Mouse (Mus musculus) MEL (cell line): ENCODE measurements around the gene Hectd4. TPM values are rescaled to one million over a fixed set of nuclear protein-coding genes. Genes with fewer than 3 reads are reported as not detected.
A peak's percentile ranks its signal among the peaks of the same experiment; 100 is the strongest.

ENCODE experiments used
- DNase-seq: peaks from one replicate; pipeline ENCODE4 v3.0.0; 2011; ENCODE audit warnings: low read depth, low spot score
- H3K27ac ChIP-seq: 2 replicates; pipeline ENCODE4 v1.5.1; 2012; ENCODE audit warnings: low read depth, mild to moderate bottlenecking, control low read depth, low read length, moderate library complexity; ENCODE audit not compliant: control insufficient read depth
- H3K27me3 ChIP-seq, 2 experiments: fragments of 150-350 bp in 1 of 2; sonication (generic) in 1 of 2; 2 replicates each; pipeline ENCODE4 v1.6.1; 2012; ENCODE audit warnings: low read length in 2 of 2, mild to moderate bottlenecking in 2 of 2, improper control_type of control experiment in 1 of 2, moderate library complexity in 1 of 2; ENCODE audit not compliant: insufficient read depth in 2 of 2, control insufficient read depth in 1 of 2
- H3K36me3 ChIP-seq, 2 experiments: 2 replicates each; pipeline ENCODE4 v1.6.1; 2012 to 2014; ENCODE audit warnings: low read length in 2 of 2, improper control_type of control experiment in 1 of 2, inconsistent platforms in 1 of 2, mild to moderate bottlenecking in 1 of 2; ENCODE audit not compliant: insufficient read depth in 2 of 2, control insufficient read depth in 1 of 2
- H3K4me1 ChIP-seq, 2 experiments: fragments of 150-350 bp in 1 of 2; sonication (generic) in 1 of 2; 2 replicates each; pipeline ENCODE4 v1.6.1; 2012; ENCODE audit warnings: low read length in 2 of 2, improper control_type of control experiment in 1 of 2, mild to moderate bottlenecking in 1 of 2; ENCODE audit not compliant: insufficient read depth in 2 of 2, control insufficient read depth in 1 of 2
- H3K4me3 ChIP-seq, 2 experiments: fragments of 150-350 bp in 1 of 2; sonication (generic) in 1 of 2; 2 replicates each; pipeline ENCODE4 v1.5.1; 2012; ENCODE audit warnings: low read depth in 2 of 2, low read length in 2 of 2, mild to moderate bottlenecking in 2 of 2, moderate library complexity in 2 of 2, control low read depth in 1 of 2, improper control_type of control experiment in 1 of 2; ENCODE audit not compliant: control insufficient read depth in 1 of 2, insufficient read depth in 1 of 2
- H3K79me2 ChIP-seq: 2 replicates; pipeline ENCODE4 v1.6.1; 2012; ENCODE audit warnings: mild to moderate bottlenecking, low read length, moderate library complexity; ENCODE audit not compliant: control insufficient read depth, poor library complexity, insufficient read depth
- H3K9ac ChIP-seq: 2 replicates; pipeline ENCODE4 v1.6.1; 2012; ENCODE audit warnings: low read depth, mild to moderate bottlenecking, control low read depth, low read length, moderate library complexity; ENCODE audit not compliant: control insufficient read depth, poor library complexity, severe bottlenecking
- H3K9me3 ChIP-seq: fragments of 150-350 bp; sonication (generic); replicated peaks from 2 replicates; pipeline ENCODE4 v1.6.1; 2012; ENCODE audit warnings: mild to moderate bottlenecking, low read length, improper control_type of control experiment, moderate library complexity; ENCODE audit not compliant: insufficient read depth
- BHLHE40 ChIP-seq: IDR thresholded peaks from 2 replicates; pipeline ENCODE4 v1.6.1; 2012; ENCODE audit warnings: low read depth, mild to moderate bottlenecking, inconsistent platforms, low read length, improper control_type of control experiment, borderline replicate concordance
- CHD1 ChIP-seq: IDR thresholded peaks from 2 replicates; pipeline ENCODE4 v1.6.1; 2012; ENCODE audit warnings: low read depth, mild to moderate bottlenecking, inconsistent platforms, low read length, improper control_type of control experiment
- CHD2 ChIP-seq: IDR thresholded peaks from 2 replicates; pipeline ENCODE4 v1.6.1; 2011; ENCODE audit warnings: low read length, improper control_type of control experiment
- CTCF ChIP-seq, 3 experiments: IDR thresholded peaks in 2 of 3; conservative IDR thresholded peaks in 1 of 3; 2 replicates each; pipeline ENCODE4 v1.5.1; 2011 to 2012; ENCODE audit warnings: low read length in 3 of 3, low read depth in 2 of 3, mild to moderate bottlenecking in 2 of 3, improper control_type of control experiment in 1 of 3, inconsistent platforms in 1 of 3, mixed read lengths in 1 of 3, moderate library complexity in 1 of 3; ENCODE audit not compliant: control insufficient read depth in 1 of 3, insufficient read depth in 1 of 3, poor library complexity in 1 of 3, severe bottlenecking in 1 of 3
- E2F4 ChIP-seq: IDR thresholded peaks from 2 replicates; pipeline ENCODE4 v1.6.1; 2011; ENCODE audit warnings: low read depth, low read length, improper control_type of control experiment, borderline replicate concordance
- ELF1 ChIP-seq: IDR thresholded peaks from 2 replicates; pipeline ENCODE4 v1.6.1; 2014; ENCODE audit warnings: low read depth, mild to moderate bottlenecking, inconsistent platforms, low read length, improper control_type of control experiment, moderate library complexity
- EP300 ChIP-seq, 2 experiments: IDR thresholded peaks; 2 replicates each; pipeline ENCODE4 v1.6.1; 2011; ENCODE audit warnings: improper control_type of control experiment in 2 of 2, low read length in 2 of 2, low read depth in 1 of 2, mild to moderate bottlenecking in 1 of 2
- ETS1 ChIP-seq: IDR thresholded peaks from 2 replicates; pipeline ENCODE4 v1.6.1; 2012; ENCODE audit warnings: low read depth, mild to moderate bottlenecking, inconsistent platforms, low read length, improper control_type of control experiment, moderate library complexity
- GABPA ChIP-seq: IDR thresholded peaks from 2 replicates; pipeline ENCODE4 v1.6.1; 2012; ENCODE audit warnings: low read depth, mild to moderate bottlenecking, inconsistent platforms, low read length, improper control_type of control experiment, moderate library complexity
- GATA1 ChIP-seq: IDR thresholded peaks from 2 replicates; pipeline ENCODE4 v1.6.1; 2011; ENCODE audit warnings: low read depth, low read length, improper control_type of control experiment
- HCFC1 ChIP-seq: IDR thresholded peaks from 2 replicates; pipeline ENCODE4 v1.6.1; 2012; ENCODE audit warnings: low read depth, mild to moderate bottlenecking, inconsistent platforms, low read length, improper control_type of control experiment, moderate library complexity
- JUND ChIP-seq: IDR thresholded peaks from 2 replicates; pipeline ENCODE4 v1.6.1; 2011; ENCODE audit warnings: low read depth, mild to moderate bottlenecking, improper control_type of control experiment, low read length
- KAT2A ChIP-seq: conservative IDR thresholded peaks from 2 replicates; pipeline ENCODE4 v1.6.1; 2012; ENCODE audit warnings: low read depth, low read length, improper control_type of control experiment, inconsistent platforms
- MAFK ChIP-seq: IDR thresholded peaks from 2 replicates; pipeline ENCODE4 v1.6.1; 2011; ENCODE audit warnings: low read depth, mild to moderate bottlenecking, low read length, improper control_type of control experiment, borderline replicate concordance
- MAX ChIP-seq: IDR thresholded peaks from 2 replicates; pipeline ENCODE4 v1.6.1; 2011; ENCODE audit warnings: low read length, improper control_type of control experiment
- MAZ ChIP-seq: IDR thresholded peaks from 2 replicates; pipeline ENCODE4 v1.6.1; 2012; ENCODE audit warnings: low read depth, mild to moderate bottlenecking, inconsistent platforms, low read length, improper control_type of control experiment
- MXI1 ChIP-seq: IDR thresholded peaks from 2 replicates; pipeline ENCODE4 v1.6.1; 2011; ENCODE audit warnings: mild to moderate bottlenecking, low read depth, low read length, improper control_type of control experiment
- MYB ChIP-seq: IDR thresholded peaks from 2 replicates; pipeline ENCODE4 v1.6.1; 2011; ENCODE audit warnings: mild to moderate bottlenecking, low read depth, low read length, improper control_type of control experiment
- MYC ChIP-seq: IDR thresholded peaks from 2 replicates; pipeline ENCODE4 v1.6.1; 2011; ENCODE audit warnings: low read depth, mild to moderate bottlenecking, low read length, improper control_type of control experiment, moderate library complexity
- NRF1 ChIP-seq: IDR thresholded peaks from 2 replicates; pipeline ENCODE4 v1.6.1; 2014; ENCODE audit warnings: low read depth, mild to moderate bottlenecking, inconsistent platforms, low read length, improper control_type of control experiment, moderate library complexity; ENCODE audit not compliant: poor library complexity, insufficient read depth, severe bottlenecking
- POLR2A ChIP-seq, 2 experiments: IDR thresholded peaks; 2 replicates each; pipeline ENCODE4 v1.6.1; 2011 to 2012; ENCODE audit warnings: low read length in 2 of 2, mild to moderate bottlenecking in 2 of 2, control low read depth in 1 of 2, improper control_type of control experiment in 1 of 2, low read depth in 1 of 2, moderate library complexity in 1 of 2; ENCODE audit not compliant: control insufficient read depth in 1 of 2, insufficient read depth in 1 of 2, poor library complexity in 1 of 2
- POLR2AphosphoS5 ChIP-seq: IDR thresholded peaks from 2 replicates; pipeline ENCODE4 v1.6.1; 2012; ENCODE audit warnings: low read depth, borderline replicate concordance, mild to moderate bottlenecking, inconsistent platforms, low read length, moderate library complexity, mixed read lengths
- RAD21 ChIP-seq: IDR thresholded peaks from 2 replicates; pipeline ENCODE4 v1.6.1; 2011; ENCODE audit warnings: mild to moderate bottlenecking, low read depth, low read length, improper control_type of control experiment
- RCOR1 ChIP-seq: IDR thresholded peaks from 2 replicates; pipeline ENCODE4 v1.6.1; 2012; ENCODE audit warnings: low read depth, mild to moderate bottlenecking, inconsistent platforms, low read length, improper control_type of control experiment
- SIN3A ChIP-seq: IDR thresholded peaks from 2 replicates; pipeline ENCODE4 v1.6.1; 2012; ENCODE audit warnings: low read length, improper control_type of control experiment, inconsistent platforms
- SMC3 ChIP-seq: IDR thresholded peaks from 2 replicates; pipeline ENCODE4 v1.6.1; 2011; ENCODE audit warnings: low read depth, low read length, improper control_type of control experiment
- TAL1 ChIP-seq: IDR thresholded peaks from 2 replicates; pipeline ENCODE4 v1.6.1; 2012; ENCODE audit warnings: mild to moderate bottlenecking, inconsistent platforms, low read length, moderate library complexity, mixed read lengths
- TBP ChIP-seq: IDR thresholded peaks from 2 replicates; pipeline ENCODE4 v1.8.0; 2011; ENCODE audit warnings: low read depth, low read length, improper control_type of control experiment
- TCF12 ChIP-seq: IDR thresholded peaks from 2 replicates; pipeline ENCODE4 v1.6.1; 2014; ENCODE audit warnings: low read depth, mild to moderate bottlenecking, inconsistent platforms, low read length, improper control_type of control experiment, moderate library complexity
- UBTF ChIP-seq: IDR thresholded peaks from 2 replicates; pipeline ENCODE4 v1.6.1; 2012; ENCODE audit warnings: low read depth, mild to moderate bottlenecking, inconsistent platforms, low read length, improper control_type of control experiment, moderate library complexity, borderline replicate concordance; ENCODE audit not compliant: insufficient read depth
- USF1 ChIP-seq: IDR thresholded peaks from 2 replicates; pipeline ENCODE4 v1.6.1; 2014; ENCODE audit warnings: low read depth, mild to moderate bottlenecking, inconsistent platforms, low read length, improper control_type of control experiment, moderate library complexity
- USF2 ChIP-seq, 2 experiments: IDR thresholded peaks; 2 replicates each; pipeline ENCODE4 v1.6.1; 2011 to 2012; ENCODE audit warnings: improper control_type of control experiment in 2 of 2, low read length in 2 of 2, borderline replicate concordance in 1 of 2, inconsistent platforms in 1 of 2, low read depth in 1 of 2, mild to moderate bottlenecking in 1 of 2; ENCODE audit not compliant: insufficient read depth in 1 of 2
- ZKSCAN1 ChIP-seq: IDR thresholded peaks from 2 replicates; pipeline ENCODE4 v1.6.1; 2012; ENCODE audit warnings: low read depth, mild to moderate bottlenecking, inconsistent platforms, low read length, improper control_type of control experiment, moderate library complexity
- ZMIZ1 ChIP-seq: IDR thresholded peaks from 2 replicates; pipeline ENCODE4 v1.6.1; 2012; ENCODE audit warnings: low read depth, mild to moderate bottlenecking, inconsistent platforms, low read length, improper control_type of control experiment, moderate library complexity
- ZNF384 ChIP-seq: IDR thresholded peaks from 2 replicates; pipeline ENCODE4 v1.6.1; 2012; ENCODE audit warnings: low read depth, mild to moderate bottlenecking, inconsistent platforms, low read length, improper control_type of control experiment
- polyA plus RNA-seq, 2 experiments: library from polyadenylated mRNA; stranded (reverse) in 1 of 2; unstranded in 1 of 2; fragments of >175 nt in 1 of 2; fragments of >200 nt in 1 of 2; gene quantifications; 2 replicates each; pipeline versions ENCODE4 v1.2.1 to v1.2.4; 2012; ENCODE audit warnings: low replicate concordance in 2 of 2, low read depth in 1 of 2; ENCODE audit not compliant: insufficient read length in 2 of 2, insufficient read depth in 1 of 2, missing spikeins in 1 of 2
- total RNA-seq: library from RNA; depleted of rRNA; stranded (reverse); fragments of 300-350 nt; gene quantifications from 2 replicates; pipeline ENCODE4 v1.2.3, GENCODE M21; 2012

Gene Hectd4
- total and polyA plus RNA-seq, 3 experiments: 7.0 to 10.8 TPM; not detected in 1

DNA sequence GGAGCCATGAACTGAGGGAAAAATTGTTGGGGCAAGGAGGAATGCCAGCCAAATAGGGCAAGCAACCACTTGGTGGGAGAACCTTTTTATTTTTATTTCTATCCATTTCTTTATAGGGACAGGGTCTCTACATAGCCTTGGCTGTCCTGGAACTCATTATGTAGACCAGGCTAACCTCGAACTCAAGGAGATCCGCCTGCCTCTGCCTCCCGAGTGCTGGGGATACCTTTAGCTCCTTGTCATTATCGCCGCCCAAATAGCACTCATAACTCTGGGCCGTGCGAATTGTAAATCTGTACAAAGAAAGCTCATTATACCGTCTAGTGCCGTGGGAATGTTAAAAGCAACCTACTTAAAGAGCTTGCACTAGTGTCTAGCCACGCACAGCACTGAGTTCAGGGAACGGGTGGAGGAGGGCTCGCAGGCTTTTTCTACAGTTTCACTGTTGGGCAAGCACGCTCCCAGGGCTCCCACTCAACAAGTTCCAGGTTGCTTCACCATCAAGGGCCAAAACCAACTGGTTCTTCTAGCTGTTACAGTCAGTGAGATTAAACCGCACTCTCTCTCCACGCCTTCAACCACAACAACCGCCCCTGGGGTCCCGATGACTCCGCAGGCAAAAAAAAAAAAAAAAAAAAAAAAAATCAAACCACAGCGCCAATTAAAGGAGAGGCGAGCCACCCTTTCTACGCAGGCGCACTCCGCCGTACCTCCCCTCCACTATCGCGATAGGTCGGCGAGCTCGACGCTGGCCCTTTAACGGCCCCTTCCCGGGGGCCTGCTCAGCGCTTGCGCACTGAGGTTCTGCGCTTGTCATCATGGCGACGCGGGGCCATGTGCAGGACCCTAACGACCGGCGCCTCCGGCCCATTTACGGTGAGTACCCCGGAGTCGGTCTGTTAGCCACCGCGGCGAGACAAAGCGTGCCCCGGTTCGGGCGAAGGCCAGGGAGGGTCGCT, 177.4 kb downstream of the Hectd4 start, which contains the start of gene Naa25:
Gene Naa25, plus strand, starts transcription at position 750 of the 959 bp plus-strand sequence.
- Histone ChIP-seq H3K9me3 (no peaks in the 10 kb centered on the region), H3K27me3 (no peaks in the 10 kb centered on the region), H3K4me3 (peak within 1 kb of the TSS; percentile 81 to 99), H3K27ac (peak within 1 kb of the TSS; percentile 99), H3K36me3 (peaks cover 14 to 38% of the 10 kb centered on the region in 2 experiments), H3K79me2 (peaks cover 49% of the 10 kb centered on the region), H3K4me1 (peaks cover 3 to 31% of the 10 kb centered on the region in 2 experiments), H3K9ac (peak within 1 kb of the TSS; percentile 100)
- peak; percentile 98 for DNase-seq
- peak; percentile 100 for TF ChIP-seq ZNF384
- TF ChIP-seq E2F4: peak; percentile 65; the same call in 1 of the 2 replicates
- peak; percentile 95 for TF ChIP-seq MAZ
- TF ChIP-seq TAL1: no peak
- TF ChIP-seq GATA1: no peak; the same call in 1 of the 2 replicates
- TF ChIP-seq CTCF (IDR thresholded peaks at IDR 0.05 in 2 of 3, conservative IDR thresholded peaks at IDR 0.05 in 1 of 3; ENCODE audit: control insufficient read depth in 1 of 3, insufficient read depth in 1 of 3, low read depth in 2 of 3, low read length in 3 of 3, poor library complexity in 1 of 3, severe bottlenecking in 1 of 3): no peak
- peak; percentile 77 for TF ChIP-seq TCF12
- peak; percentile 80 for TF ChIP-seq MYB
- no peak for TF ChIP-seq USF2 (IDR thresholded peaks at IDR 0.05; ENCODE audit: borderline replicate concordance in 1 of 2, insufficient read depth in 1 of 2, low read depth in 1 of 2, low read length in 2 of 2)
- no peak for TF ChIP-seq USF1
- peak; percentile 93 for TF ChIP-seq MYC
- TF ChIP-seq CHD1: no peak
- TF ChIP-seq ETS1: peak; percentile 65; the same call in 1 of the 2 replicates
- peak; percentile 93 for TF ChIP-seq NRF1
- TF ChIP-seq KAT2A: peak; percentile 61
- TF ChIP-seq ZKSCAN1: peak; percentile 32; the same call in 1 of the 2 replicates
- TF ChIP-seq MAFK: no peak
- no peak for TF ChIP-seq POLR2AphosphoS5
- peak; percentile 46; the same call in 1 of the 2 replicates for TF ChIP-seq ZMIZ1
- peak; percentile 91 for TF ChIP-seq SIN3A
- TF ChIP-seq MXI1: peak; percentile 91
- TF ChIP-seq EP300 (IDR thresholded peaks at IDR 0.05; ENCODE audit: low read depth in 1 of 2, low read length in 2 of 2): peak in 1 of 2 experiments; percentile 87; a peak in 2 of 4 replicates
- no peak for TF ChIP-seq JUND
- peak; percentile 54 to 93; a peak in 3 of 4 replicates for TF ChIP-seq POLR2A (IDR thresholded peaks at IDR 0.05; ENCODE audit: control insufficient read depth in 1 of 2, insufficient read depth in 1 of 2, low read depth in 1 of 2, low read length in 2 of 2, poor library complexity in 1 of 2)
- no peak for TF ChIP-seq BHLHE40
- peak; percentile 88 for TF ChIP-seq HCFC1
- TF ChIP-seq RAD21: no peak
- TF ChIP-seq UBTF: no peak
- TF ChIP-seq SMC3: no peak
- TF ChIP-seq RCOR1: peak; percentile 87
- peak; percentile 86 for TF ChIP-seq TBP
- TF ChIP-seq CHD2: peak; percentile 98
- peak; percentile 51; the same call in 1 of the 2 replicates for TF ChIP-seq ELF1
- TF ChIP-seq MAX: peak; percentile 85
- no peak for TF ChIP-seq GABPA
